Mouse (Mus musculus) cerebellum, adult (tissue): ENCODE measurements around the gene Selenbp2.
"Not testable (repeated sequence)": the region's sequence is repeated elsewhere in the genome, so short reads cannot be mapped to it uniquely, and the experiment has no call there.

Source experiments
- ATAC-seq: cut with Nextera tagmentation; 2 replicates; pipeline ENCODE4 v1.9.2; 2017; ENCODE audit warnings: mild to moderate bottlenecking, moderate library complexity, mixed read lengths; ENCODE audit not compliant: insufficient number of reproducible peaks, low FRiP score, low TSS enrichment

Selenbp2 gene

GRCm38 (mm10) chr3:94690616-94691247 lies 2.6 kb upstream of the Selenbp2 start:
- ATAC-seq, result no peak

GRCm38 (mm10) chr3:94691694-94692093 lies 1.7 kb upstream of the Selenbp2 start:
- ATAC-seq, result not testable (repeated sequence)

- not testable (repeated sequence) for ATAC-seq
Observed at GRCm38 (mm10) chr3:94693874-94694273, 518 bp downstream of the Selenbp2 start.

- ATAC-seq, result not testable (repeated sequence)
Observed at GRCm38 (mm10) chr3:94695591-94695990, 2.2 kb downstream of the Selenbp2 start.

- ATAC-seq, result not testable (repeated sequence)
Observed at GRCm38 (mm10) chr3:94696257-94696656, 2.9 kb downstream of the Selenbp2 start.

- not testable (repeated sequence) for ATAC-seq
Observed at GRCm38 (mm10) chr3:94702163-94702810, 8.9 kb downstream of the Selenbp2 start.

GRCm38 (mm10) chr3:94702856-94703255 lies 9.5 kb downstream of the Selenbp2 start:
- ATAC-seq, result no peak

- not testable (repeated sequence) for ATAC-seq
Observed at GRCm38 (mm10) chr3:94703364-94703763, 10.0 kb downstream of the Selenbp2 start.

GRCm38 (mm10) chr3:94710591-94710990 lies 17.2 kb downstream of the Selenbp2 start:
- ATAC-seq, result not testable (repeated sequence)

- ATAC-seq, result not testable (repeated sequence)
Observed at GRCm38 (mm10) chr3:94713424-94713823, 20.1 kb downstream of the Selenbp2 start.

GRCm38 (mm10) chr3:94718253-94718652 lies 24.9 kb downstream of the Selenbp2 start:
- not testable (repeated sequence) for ATAC-seq

- ATAC-seq, result not testable (repeated sequence)
Observed at GRCm38 (mm10) chr3:94723637-94724036, 30.3 kb downstream of the Selenbp2 start.

GRCm38 (mm10) chr3:94745691-94746090 lies 52.3 kb downstream of the Selenbp2 start:
- ATAC-seq, result no peak
